Mouse (Mus musculus) spleen, adult 2 months (tissue): ENCODE data around the gene Gmds. TPM values are rescaled to one million over a fixed set of nuclear protein-coding genes. Genes with fewer than 3 reads are reported as not detected.
A peak's percentile ranks its signal among the peaks of the same experiment; 100 is the strongest.

Experiments
- DNase-seq, 2 experiments: peaks; one replicate each; pipeline versions ENCODE4 v3.0.0 to v3.0.0-alpha.2; 2012 to 2021; ENCODE audit warnings: low spot score in 2 of 2, low read depth in 1 of 2
- H3K27ac ChIP-seq: fragments of 200-500 bp; 2 replicates; pipeline ENCODE4 v1.5.1; 2012; ENCODE audit warnings: low read length, inconsistent platforms; ENCODE audit not compliant: insufficient read depth
- H3K27me3 ChIP-seq: fragments of 200-500 bp; 2 replicates; pipeline ENCODE4 v1.6.1; 2012; ENCODE audit warnings: mild to moderate bottlenecking, moderate library complexity, low read length, inconsistent platforms; ENCODE audit not compliant: control insufficient read depth, insufficient read depth
- H3K36me3 ChIP-seq: fragments of 200-500 bp; 2 replicates; pipeline ENCODE4 v1.6.1; 2012; ENCODE audit warnings: mild to moderate bottlenecking, low read length, inconsistent platforms; ENCODE audit not compliant: control insufficient read depth, insufficient read depth
- H3K4me1 ChIP-seq: fragments of 200-500 bp; 2 replicates; pipeline ENCODE4 v1.6.1; 2011; ENCODE audit warnings: inconsistent platforms; ENCODE audit not compliant: control insufficient read depth, insufficient read depth, insufficient read length
- H3K4me3 ChIP-seq: fragments of 200-500 bp; 2 replicates; pipeline ENCODE4 v1.5.1; 2011; ENCODE audit warnings: mild to moderate bottlenecking, inconsistent platforms; ENCODE audit not compliant: insufficient read depth, insufficient read length; ENCODE audit errors: extremely low read depth
- CTCF ChIP-seq: fragments of 200-500 bp; IDR thresholded peaks from 2 replicates; pipeline ENCODE4 v1.5.1; 2011; ENCODE audit warnings: mild to moderate bottlenecking, inconsistent platforms; ENCODE audit not compliant: insufficient read depth, insufficient read length, insufficient replicate concordance; ENCODE audit errors: extremely low read depth
- POLR2A ChIP-seq: fragments of 200-500 bp; IDR thresholded peaks from 2 replicates; pipeline ENCODE4 v1.6.1; 2011; ENCODE audit warnings: low read depth, low read length, inconsistent platforms
- WGBS: fragments of 180-500 bp; shearing (Covaris S2); methylation state at CpG from one replicate; pipeline ENCODE4 v1.1.7; 2018; 5-methylcytosine and 5-hydroxymethylcytosine counted together
- polyA plus RNA-seq: library from polyadenylated mRNA; depleted of rRNA; stranded (reverse); fragments of >200 nt; gene quantifications from 2 replicates; pipeline ENCODE4 v1.2.3, GENCODE M21; 2012

The Gmds gene
- polyA plus RNA-seq, 1 experiment, result 7.9 TPM

DNA sequence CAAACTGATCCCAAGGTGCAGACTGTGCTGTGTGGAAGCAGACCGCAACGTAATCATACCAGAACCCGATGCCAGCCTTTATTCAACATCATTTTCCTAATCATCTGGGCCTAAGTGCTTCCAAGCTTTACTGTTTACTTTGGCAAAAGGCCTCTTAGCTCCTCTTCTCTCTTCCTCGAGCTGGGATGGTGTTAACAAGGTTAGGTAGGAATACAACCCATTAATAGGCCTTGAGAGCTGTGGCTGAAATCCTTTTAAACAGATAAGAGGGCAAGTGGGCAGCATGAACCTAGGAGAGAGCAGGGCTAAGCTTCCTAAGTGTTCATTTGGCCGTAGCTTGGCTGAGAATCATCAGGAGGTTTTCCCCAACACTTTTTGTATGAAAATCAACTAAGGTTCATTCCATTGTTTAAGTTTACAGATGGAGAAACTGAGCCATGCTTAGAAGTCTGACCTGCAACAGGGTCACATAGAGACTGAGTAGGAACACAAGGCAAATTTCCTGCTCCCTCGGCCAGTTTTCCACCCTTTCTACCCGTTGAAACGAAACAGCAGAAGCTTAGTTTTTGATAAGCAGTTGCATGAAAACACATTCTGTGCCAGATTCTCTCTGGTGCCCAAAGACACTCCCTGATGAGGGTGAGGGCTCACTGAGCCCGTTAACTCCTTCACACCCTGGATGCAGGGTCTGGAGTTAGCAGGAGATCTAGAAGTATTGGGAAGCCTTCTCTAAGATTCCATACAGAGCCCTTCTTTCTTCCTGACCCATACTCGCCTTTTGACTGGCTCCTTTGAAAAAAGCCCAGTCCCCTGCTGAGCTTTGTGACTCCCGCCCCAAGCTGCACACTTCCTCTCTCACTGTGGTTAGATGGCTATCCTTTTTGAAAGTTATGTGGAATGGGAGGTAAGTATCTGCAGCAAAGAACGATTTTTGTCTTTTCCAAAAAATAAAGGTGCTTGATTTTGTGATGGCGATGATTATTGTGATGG, 379.9 kb downstream of the Gmds start:
- Histone ChIP-seq H3K4me3 (no peak overlapping the region), H3K4me1 (no peaks in the 10 kb centered on the region), H3K27ac (no peak overlapping the region), H3K36me3 (no peaks in the 10 kb centered on the region), H3K27me3 (no peaks in the 10 kb centered on the region)
- 73% methylated on average over 13 of the region's 13 CpGs for WGBS
- DNase-seq, result no peak
- TF ChIP-seq CTCF (no peak), POLR2A (no peak)

DNA sequence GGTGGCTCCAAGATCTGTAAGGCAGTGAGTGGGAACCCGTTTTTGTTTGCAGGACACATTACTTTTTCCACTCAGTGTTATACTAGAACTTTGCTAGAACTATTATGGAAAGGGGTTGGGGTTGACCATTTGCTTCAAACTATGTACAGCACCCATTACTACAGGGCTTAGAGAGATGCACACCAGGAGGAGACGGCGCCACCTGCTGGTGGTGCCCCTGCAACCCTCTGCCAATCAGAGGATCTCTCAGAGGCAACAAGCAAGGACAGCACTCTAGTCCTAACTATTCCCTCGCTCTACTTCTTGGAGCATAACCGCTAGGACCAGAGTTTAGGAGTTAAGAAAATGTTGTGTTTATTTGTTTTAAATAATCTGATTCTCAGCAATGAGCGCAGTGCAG, 382.0 kb downstream of the Gmds start:
- no peaks in the 10 kb centered on the region for H3K4me1 ChIP-seq
- H3K27me3 ChIP-seq, result no peaks in the 10 kb centered on the region
- H3K27ac ChIP-seq, result no peak overlapping the region
- peak; percentile 2 to 16 for DNase-seq
- H3K36me3 ChIP-seq, result no peaks in the 10 kb centered on the region
- WGBS, result 81% methylated on average over 6 of the region's 6 CpGs
- TF ChIP-seq CTCF (peak; percentile 75; the same call in 1 of the 2 replicates), POLR2A (no peak)
- no peak overlapping the region for H3K4me3 ChIP-seq

GRCm38 (mm10) chr13:31956112-31956511, 382.4 kb downstream of the Gmds start:
- no peak for DNase-seq
- Histone ChIP-seq H3K27ac (no peak overlapping the region), H3K27me3 (no peaks in the 10 kb centered on the region), H3K4me3 (no peak overlapping the region), H3K4me1 (no peaks in the 10 kb centered on the region), H3K36me3 (no peaks in the 10 kb centered on the region)
- TF ChIP-seq CTCF (no peak), POLR2A (no peak)
- 89% methylated on average over 4 of the region's 4 CpGs for whole genome bisulfite sequencing

- TF ChIP-seq POLR2A (no peak), CTCF (no peak)
- 87% methylated on average over 7 of the region's 7 CpGs for WGBS
- Histone ChIP-seq H3K27me3 (no peaks in the 10 kb centered on the region), H3K27ac (no peak overlapping the region), H3K36me3 (no peaks in the 10 kb centered on the region), H3K4me3 (no peak overlapping the region), H3K4me1 (no peaks in the 10 kb centered on the region)
- no peak for DNase-seq
These were observed 383.4 kb downstream of the Gmds start for GRCm38 (mm10) chr13:31955171-31955570.

GRCm38 (mm10) chr13:31944676-31945210, 393.8 kb downstream of the Gmds start:
- H3K27me3 ChIP-seq, result no peaks in the 10 kb centered on the region
- TF ChIP-seq POLR2A, result no peak
- no peak for TF ChIP-seq CTCF
- no peaks in the 10 kb centered on the region; the same call in 1 of the 2 replicates for H3K4me1 ChIP-seq
- no peaks in the 10 kb centered on the region for H3K36me3 ChIP-seq
- no peak for DNase-seq
- 95% methylated on average over 3 of the region's 3 CpGs for WGBS
- H3K4me3 ChIP-seq, result no peak overlapping the region
- H3K27ac ChIP-seq, result no peak overlapping the region

- no peaks in the 10 kb centered on the region for H3K27me3 ChIP-seq
- no peak overlapping the region for H3K4me3 ChIP-seq
- TF ChIP-seq CTCF (no peak), POLR2A (no peak)
- 79% methylated on average over 7 of the region's 7 CpGs for WGBS
- no peaks in the 10 kb centered on the region for H3K36me3 ChIP-seq
- no peak for DNase-seq
- H3K4me1 ChIP-seq, result no peaks in the 10 kb centered on the region; the same call in 1 of the 2 replicates
- no peak overlapping the region for H3K27ac ChIP-seq
These were observed 394.9 kb downstream of the Gmds start for GRCm38 (mm10) chr13:31943482-31944275.
